Mouse (Mus musculus) liver, embryonic 14.5 days (tissue): ENCODE data around the gene Crxos.

ENCODE experiments used
- CTCF ChIP-seq: IDR thresholded peaks from 2 replicates; pipeline ENCODE4 v1.5.1; 2016; ENCODE audit warnings: antibody characterized with exemption, low read depth, control low read depth
- EP300 ChIP-seq: IDR thresholded peaks from 2 replicates; pipeline ENCODE4 v1.6.1; 2016; ENCODE audit warnings: antibody characterized with exemption, low read depth

GRCm38 (mm10) chr7:15881388-15881787, 1.0 kb upstream of the Crxos start:
- TF ChIP-seq CTCF (no peak), EP300 (no peak)
